In genomic region chr4:107774868-107775267, GRCm38 (mm10) we compare ENCODE assay signal across 17 mouse cellular contexts. TPM values are rescaled to one million over a fixed set of nuclear protein-coding genes. Genes with fewer than 3 reads are reported as not detected.
DNase-seq lines count a peak whose midpoint lies in the region; ATAC-seq lines count a peak whose summit lies in the region.
"Had no signal": no experiment of that assay in that cellular context is flagged by ENCODE, and none has a peak within 500 bp of the region (broad histone marks: within the 10 kb centered on the region; RNA-seq: fewer than 3 reads in every experiment).

No protein-coding gene starts in this region.

- H3K9me3 ChIP-seq in forebrain, embryonic 10.5 days, result peaks cover 5% of the 10 kb centered on the region; the same call in 1 of the 2 replicates
- H3K9me3 ChIP-seq in forebrain, embryonic 16.5 days (ENCODE audit: control insufficient read depth, low read length), result 0 out of 2 replicates have a peak, but pooled peaks cover 3% of the 10 kb centered on the region
- H3K9me3 ChIP-seq in hindbrain, embryonic 13.5 days, result no peaks in the 10 kb centered on the region
- no peaks in the 10 kb centered on the region for H3K9me3 ChIP-seq in hindbrain, embryonic 12.5 days (replicated peaks)
- no peaks in the 10 kb centered on the region for H3K9me3 ChIP-seq in midbrain, embryonic 11.5 days (ENCODE audit: control insufficient read depth, low read length)
- H3K9me3 ChIP-seq in midbrain, embryonic 15.5 days, result no peaks in the 10 kb centered on the region
- no peaks in the 10 kb centered on the region for H3K9me3 ChIP-seq in midbrain, embryonic 14.5 days (ENCODE audit: control insufficient read depth, low read length)
- H3K9me3 ChIP-seq: embryonic facial prominence, embryonic 12.5 days; G1E had no signal

- H3K36me3 ChIP-seq in forebrain, embryonic 10.5 days (replicated peaks), result no peaks in the 10 kb centered on the region
- no peaks in the 10 kb centered on the region for H3K36me3 ChIP-seq in forebrain, embryonic 16.5 days (ENCODE audit: control insufficient read depth, insufficient read depth)
- no peaks in the 10 kb centered on the region for H3K36me3 ChIP-seq in hindbrain, embryonic 13.5 days
- H3K36me3 ChIP-seq in hindbrain, embryonic 12.5 days, result no peaks in the 10 kb centered on the region
- H3K36me3 ChIP-seq in midbrain, embryonic 11.5 days (ENCODE audit: control insufficient read depth, insufficient read depth, low read length), result no peaks in the 10 kb centered on the region
- no peaks in the 10 kb centered on the region for H3K36me3 ChIP-seq in midbrain, embryonic 15.5 days (replicated peaks)
- no peaks in the 10 kb centered on the region for H3K36me3 ChIP-seq in midbrain, embryonic 14.5 days (ENCODE audit: control insufficient read depth, insufficient read depth, low read length)
- H3K36me3 ChIP-seq: embryonic facial prominence, embryonic 12.5 days; G1E; heart, embryonic 12.5 days had no signal

- H3K4me2 ChIP-seq in forebrain, embryonic 16.5 days (ENCODE audit: low read length), result no peak overlapping the region
- H3K4me2 ChIP-seq in hindbrain, embryonic 13.5 days, result no peak overlapping the region
- no peak overlapping the region for H3K4me2 ChIP-seq in hindbrain, embryonic 12.5 days (replicated peaks)
- H3K4me2 ChIP-seq in midbrain, embryonic 11.5 days, result no peak overlapping the region
- no peak overlapping the region for H3K4me2 ChIP-seq in midbrain, embryonic 15.5 days
- H3K4me2 ChIP-seq in midbrain, embryonic 14.5 days (ENCODE audit: low read length), result no peak overlapping the region
- H3K4me2 ChIP-seq: embryonic facial prominence, embryonic 12.5 days; heart, embryonic 12.5 days had no signal

- peak overlapping the region; percentile 83 for H3K27ac ChIP-seq in forebrain, embryonic 10.5 days
- H3K27ac ChIP-seq in forebrain, embryonic 16.5 days (ENCODE audit: low read length), result no peak overlapping the region
- H3K27ac ChIP-seq in hindbrain, embryonic 13.5 days, result peak overlapping the region; percentile 58; the same call in 1 of the 2 replicates
- H3K27ac ChIP-seq in hindbrain, embryonic 12.5 days, result no peak overlapping the region
- no peak overlapping the region; the same call in 1 of the 2 replicates for H3K27ac ChIP-seq in midbrain, embryonic 11.5 days (ENCODE audit: low read depth, low read length)
- H3K27ac ChIP-seq in midbrain, embryonic 15.5 days, result no peak overlapping the region
- H3K27ac ChIP-seq in midbrain, embryonic 14.5 days (replicated peaks; ENCODE audit: low read depth, low read length), result 0 out of 2 replicates have a peak overlapping the region, but pooled peaks have one; percentile 52
- H3K27ac ChIP-seq: embryonic facial prominence, embryonic 12.5 days had no signal

- peaks cover 6% of the 10 kb centered on the region; the same call in 1 of the 2 replicates for H3K27me3 ChIP-seq in forebrain, embryonic 10.5 days (ENCODE audit: poor library complexity, severe bottlenecking)
- no peaks in the 10 kb centered on the region for H3K27me3 ChIP-seq in forebrain, embryonic 16.5 days (replicated peaks; ENCODE audit: control insufficient read depth, insufficient read depth, low read length)
- H3K27me3 ChIP-seq in hindbrain, embryonic 13.5 days, result peaks cover 7% of the 10 kb centered on the region; the same call in 1 of the 2 replicates
- H3K27me3 ChIP-seq in hindbrain, embryonic 12.5 days, result peaks cover 13% of the 10 kb centered on the region
- no peaks in the 10 kb centered on the region for H3K27me3 ChIP-seq in midbrain, embryonic 11.5 days (ENCODE audit: control insufficient read depth, insufficient read depth, low read length)
- H3K27me3 ChIP-seq in midbrain, embryonic 15.5 days (replicated peaks), result no peaks in the 10 kb centered on the region
- H3K27me3 ChIP-seq in midbrain, embryonic 14.5 days (ENCODE audit: control insufficient read depth, insufficient read depth, low read length), result no peaks in the 10 kb centered on the region
- H3K27me3 ChIP-seq: embryonic facial prominence, embryonic 12.5 days had no signal

- no peak for ATAC-seq in forebrain, embryonic 16.5 days
- no peak for ATAC-seq in hindbrain, embryonic 13.5 days (ENCODE audit: low FRiP score)
- no peak for ATAC-seq in hindbrain, embryonic 12.5 days (ENCODE audit: low FRiP score)
- ATAC-seq in midbrain, embryonic 11.5 days (ENCODE audit: low FRiP score), result no peak
- ATAC-seq in midbrain, embryonic 15.5 days (replicated peaks), result no peak
- no peak for ATAC-seq in midbrain, embryonic 14.5 days (ENCODE audit: low FRiP score, low TSS enrichment)
- ATAC-seq: CD4-positive, CD25-positive, alpha-beta regulatory T cell, adult 4 months had no signal

- H3K9ac ChIP-seq in forebrain, embryonic 16.5 days (replicated peaks; ENCODE audit: low read depth, low read length), result no peak overlapping the region
- no peak overlapping the region for H3K9ac ChIP-seq in hindbrain, embryonic 13.5 days
- no peak overlapping the region for H3K9ac ChIP-seq in hindbrain, embryonic 12.5 days
- no peak overlapping the region for H3K9ac ChIP-seq in midbrain, embryonic 11.5 days (ENCODE audit: low read length)
- H3K9ac ChIP-seq in midbrain, embryonic 15.5 days, result no peak overlapping the region
- H3K9ac ChIP-seq in midbrain, embryonic 14.5 days (replicated peaks; ENCODE audit: low read length), result no peak overlapping the region
- H3K9ac ChIP-seq: embryonic facial prominence, embryonic 12.5 days; forebrain, postnatal 0 days; heart, embryonic 12.5 days had no signal

- peaks cover 42% of the 10 kb centered on the region for H3K4me1 ChIP-seq in forebrain, embryonic 10.5 days
- H3K4me1 ChIP-seq in forebrain, embryonic 16.5 days (replicated peaks; ENCODE audit: control insufficient read depth, insufficient read depth, low read length), result peaks cover 16% of the 10 kb centered on the region
- H3K4me1 ChIP-seq in hindbrain, embryonic 13.5 days (replicated peaks), result peaks cover 44% of the 10 kb centered on the region
- H3K4me1 ChIP-seq in hindbrain, embryonic 12.5 days, result peaks cover 37% of the 10 kb centered on the region
- peaks cover 14% of the 10 kb centered on the region for H3K4me1 ChIP-seq in midbrain, embryonic 11.5 days (ENCODE audit: control insufficient read depth, insufficient read depth, low read length)
- H3K4me1 ChIP-seq in midbrain, embryonic 15.5 days, result peaks cover 12% of the 10 kb centered on the region
- peaks cover 16% of the 10 kb centered on the region for H3K4me1 ChIP-seq in midbrain, embryonic 14.5 days (ENCODE audit: control insufficient read depth, insufficient read depth, low read length)

- 82% methylated on average over 2 of the region's 2 CpGs for WGBS in forebrain, embryonic 10.5 days
- 86% methylated on average over 2 of the region's 2 CpGs for WGBS in forebrain, embryonic 16.5 days
- 76% methylated on average over 2 of the region's 2 CpGs for WGBS in hindbrain, embryonic 13.5 days
- 78% methylated on average over 2 of the region's 2 CpGs for WGBS in hindbrain, embryonic 12.5 days
- 74% methylated on average over 2 of the region's 2 CpGs for WGBS in midbrain, embryonic 11.5 days
- WGBS in midbrain, embryonic 15.5 days, result 84% methylated on average over 2 of the region's 2 CpGs
- 83% methylated on average over 2 of the region's 2 CpGs for WGBS in midbrain, embryonic 14.5 days

- no peak for DNase-seq in forebrain, embryonic 10.5 days (ENCODE audit: extremely low spot score, low spot score)
- peak; percentile 83 for DNase-seq in midbrain, embryonic 11.5 days (ENCODE audit: low spot score, missing footprints)
- no peak for DNase-seq in midbrain, embryonic 14.5 days
- DNase-seq: adrenal gland, postnatal 10 days; B cell, adult 2 months; cerebellum, adult 11 months; cerebellum, adult 8-10 months; cerebellum, postnatal 14 days; forebrain, postnatal 0 days had no signal

- no peak overlapping the region for H3K4me3 ChIP-seq in forebrain, embryonic 10.5 days
- H3K4me3 ChIP-seq in forebrain, embryonic 16.5 days (replicated peaks; ENCODE audit: low read length), result no peak overlapping the region
- no peak overlapping the region for H3K4me3 ChIP-seq in hindbrain, embryonic 13.5 days
- no peak overlapping the region for H3K4me3 ChIP-seq in hindbrain, embryonic 12.5 days
- H3K4me3 ChIP-seq in midbrain, embryonic 11.5 days (ENCODE audit: low read depth, low read length), result no peak overlapping the region
- H3K4me3 ChIP-seq in midbrain, embryonic 15.5 days, result no peak overlapping the region
- no peak overlapping the region for H3K4me3 ChIP-seq in midbrain, embryonic 14.5 days (replicated peaks; ENCODE audit: low read depth, low read length)
- H3K4me3 ChIP-seq: embryonic facial prominence, embryonic 12.5 days; heart, embryonic 12.5 days had no signal

RNA-seq across cellular contexts. Expression of gene Lrp8, which starts 27.2 kb away (rescaled TPM):
- polyA plus RNA-seq in forebrain, embryonic 10.5 days (2016; fragmentation: Nextera tagmentation; extraction: Ambion mirVana), result 11.2 and 11.3 TPM in 2 replicates
- polyA plus RNA-seq in forebrain, embryonic 16.5 days (2015; fragmentation: Nextera tagmentation; extraction: Ambion mirVana), result 70.4 and 71.8 TPM in 2 replicates
- polyA plus RNA-seq in hindbrain, embryonic 13.5 days (2015; fragmentation: Nextera tagmentation; extraction: Ambion mirVana), result 38.4 and 41.7 TPM in 2 replicates
- polyA plus RNA-seq in hindbrain, embryonic 12.5 days (2016; fragmentation: Nextera tagmentation; extraction: Ambion mirVana), result 46.7 and 52.6 TPM in 2 replicates
- 21.3 and 21.4 TPM in 2 replicates for polyA plus RNA-seq in midbrain, embryonic 11.5 days (2014; fragmentation: Nextera tagmentation; extraction: Ambion mirVana)
- 70.6 and 71.3 TPM in 2 replicates for polyA plus RNA-seq in midbrain, embryonic 15.5 days (2015; fragmentation: Nextera tagmentation; extraction: Ambion mirVana)
- polyA plus RNA-seq in midbrain, embryonic 14.5 days (2014; fragmentation: Nextera tagmentation; extraction: Ambion mirVana), result 54.3 and 58.1 TPM in 2 replicates

Comparison
In these comparisons a context has a peak if more than half of its experiments do, and no peak if none do; other contexts are left out.
1. H3K27ac ChIP-seq: peak in forebrain, embryonic 10.5 days (single experiment), hindbrain, embryonic 13.5 days (single experiment) and midbrain, embryonic 14.5 days (single experiment); none in forebrain, embryonic 16.5 days (single experiment), hindbrain, embryonic 12.5 days (single experiment), midbrain, embryonic 11.5 days (single experiment) and midbrain, embryonic 15.5 days (single experiment).